In genomic region chr15:12834231-12834630, GRCm38 (mm10) we compare ENCODE assay signal across 26 mouse cellular contexts. TPM values are rescaled to one million over a fixed set of nuclear protein-coding genes. Genes with fewer than 3 reads are reported as not detected.
A peak's percentile ranks its signal among the peaks of the same experiment; 100 is the strongest.
DNase-seq lines count a peak whose midpoint lies in the region; ATAC-seq lines count a peak whose summit lies in the region.
"Had no signal": no experiment of that assay in that cellular context is flagged by ENCODE, and none has a peak within 500 bp of the region (broad histone marks: within the 10 kb centered on the region; RNA-seq: fewer than 3 reads in every experiment).

No protein-coding gene starts in this region.

- peaks cover 8% of the 10 kb centered on the region for H3K36me3 ChIP-seq in embryonic facial prominence, embryonic 11.5 days (replicated peaks; ENCODE audit: control insufficient read depth, insufficient read depth, low read depth, low read length)
- peaks cover 89% of the 10 kb centered on the region for H3K36me3 ChIP-seq in embryonic facial prominence, embryonic 10.5 days (replicated peaks)
- peaks cover 46% of the 10 kb centered on the region for H3K36me3 ChIP-seq in hindbrain, embryonic 16.5 days (ENCODE audit: control insufficient read depth, insufficient read depth, low read length)
- H3K36me3 ChIP-seq in hindbrain, embryonic 14.5 days (replicated peaks; ENCODE audit: control insufficient read depth, insufficient read depth): peaks cover 76% of the 10 kb centered on the region
- peaks cover 43% of the 10 kb centered on the region for H3K36me3 ChIP-seq in midbrain, embryonic 15.5 days (replicated peaks)
- peaks cover 69% of the 10 kb centered on the region for H3K36me3 ChIP-seq in midbrain, embryonic 14.5 days (ENCODE audit: control insufficient read depth, insufficient read depth, low read length)
- H3K36me3 ChIP-seq in ES-E14 (ENCODE audit: control insufficient read depth, insufficient read depth, low read length, poor library complexity, severe bottlenecking): peaks cover 43% of the 10 kb centered on the region

- no peaks in the 10 kb centered on the region for H3K4me1 ChIP-seq in embryonic facial prominence, embryonic 11.5 days (ENCODE audit: control insufficient read depth, insufficient read depth, low read length)
- H3K4me1 ChIP-seq in embryonic facial prominence, embryonic 10.5 days: no peaks in the 10 kb centered on the region
- no peaks in the 10 kb centered on the region for H3K4me1 ChIP-seq in hindbrain, embryonic 16.5 days (ENCODE audit: control insufficient read depth, insufficient read depth, low read depth, low read length)
- no peaks in the 10 kb centered on the region for H3K4me1 ChIP-seq in hindbrain, embryonic 14.5 days (replicated peaks; ENCODE audit: control insufficient read depth, insufficient read depth, low read length)
- no peaks in the 10 kb centered on the region for H3K4me1 ChIP-seq in midbrain, embryonic 15.5 days
- no peaks in the 10 kb centered on the region for H3K4me1 ChIP-seq in midbrain, embryonic 14.5 days (ENCODE audit: control insufficient read depth, insufficient read depth, low read length)
- H3K4me1 ChIP-seq in ES-E14 (ENCODE audit: control insufficient read depth in 2 of 2, insufficient read depth in 2 of 2, low read length in 2 of 2, poor library complexity in 1 of 2): no peaks in the 10 kb centered on the region; a peak in 1 of 4 replicates
- H3K4me1 ChIP-seq: embryonic facial prominence, embryonic 15.5 days; heart, embryonic 10.5 days; heart, embryonic 15.5 days had no signal

- in situ Hi-C loops in ES-E14 (cut with MboI; ENCODE audit: low sequenced_read_pairs in 2 of 2, unreplicated experiment in 2 of 2): no loop called here

- H3K9me3 ChIP-seq in embryonic facial prominence, embryonic 11.5 days (replicated peaks; ENCODE audit: control insufficient read depth, low read length): no peaks in the 10 kb centered on the region
- no peaks in the 10 kb centered on the region for H3K9me3 ChIP-seq in embryonic facial prominence, embryonic 10.5 days
- no peaks in the 10 kb centered on the region for H3K9me3 ChIP-seq in hindbrain, embryonic 16.5 days (ENCODE audit: control insufficient read depth, low read length)
- no peaks in the 10 kb centered on the region for H3K9me3 ChIP-seq in hindbrain, embryonic 14.5 days (ENCODE audit: control insufficient read depth, low read length)
- H3K9me3 ChIP-seq in midbrain, embryonic 15.5 days: no peaks in the 10 kb centered on the region
- no peaks in the 10 kb centered on the region for H3K9me3 ChIP-seq in midbrain, embryonic 14.5 days (ENCODE audit: control insufficient read depth, low read length)
- H3K9me3 ChIP-seq in ES-E14 (ENCODE audit: control insufficient read depth, insufficient read depth, low read depth, low read length): no peaks in the 10 kb centered on the region
- H3K9me3 ChIP-seq: embryonic facial prominence, embryonic 15.5 days; heart, embryonic 10.5 days; heart, embryonic 15.5 days; liver, embryonic 15.5 days had no signal

- no peak for DNase-seq in embryonic facial prominence, embryonic 11.5 days (ENCODE audit: low spot score)
- no peak for DNase-seq in embryonic facial prominence, embryonic 10.5 days (ENCODE audit: low spot score)
- DNase-seq in hindbrain, embryonic 14.5 days (ENCODE audit: low spot score): no peak
- DNase-seq in midbrain, embryonic 14.5 days: no peak
- no peak for DNase-seq in ES-E14 (ENCODE audit: low read depth, low spot score)
- no peak for DNase-seq in gastrocnemius, postnatal 25 days
- DNase-seq: adrenal gland, postnatal 14 days; cerebellum, adult 11-12 months; cerebellum, adult 9-11 months; gastrocnemius, postnatal 10 days; heart, postnatal 36 days; kidney, adult 11 months; kidney, postnatal 14 days; layer of hippocampus, adult 9-11 months; lung, embryonic 14.5 days; lung, postnatal 14 days; right cerebral cortex, postnatal 4 days; thymus, adult 2 months; thymus, postnatal 36 days had no signal

- WGBS in embryonic facial prominence, embryonic 11.5 days: 93% methylated on average over 24 of the region's 24 CpGs
- WGBS in embryonic facial prominence, embryonic 10.5 days: 94% methylated on average over 24 of the region's 24 CpGs
- 95% methylated on average over 24 of the region's 24 CpGs for WGBS in hindbrain, embryonic 16.5 days
- 97% methylated on average over 24 of the region's 24 CpGs for WGBS in hindbrain, embryonic 14.5 days
- 95% methylated on average over 24 of the region's 24 CpGs for WGBS in midbrain, embryonic 15.5 days
- WGBS in midbrain, embryonic 14.5 days: 96% methylated on average over 24 of the region's 24 CpGs

- no peak overlapping the region for H3K4me2 ChIP-seq in embryonic facial prominence, embryonic 11.5 days (ENCODE audit: low read depth, low read length)
- H3K4me2 ChIP-seq in hindbrain, embryonic 16.5 days (ENCODE audit: low read length): no peak overlapping the region
- no peak overlapping the region for H3K4me2 ChIP-seq in hindbrain, embryonic 14.5 days (replicated peaks)
- H3K4me2 ChIP-seq in midbrain, embryonic 15.5 days: no peak overlapping the region
- H3K4me2 ChIP-seq in midbrain, embryonic 14.5 days (ENCODE audit: low read length): no peak overlapping the region
- H3K4me2 ChIP-seq: embryonic facial prominence, embryonic 15.5 days; heart, embryonic 15.5 days; liver, embryonic 15.5 days; lung, embryonic 14.5 days had no signal

- H3K27me3 ChIP-seq in embryonic facial prominence, embryonic 11.5 days (ENCODE audit: control insufficient read depth, insufficient read depth, low read length): no peaks in the 10 kb centered on the region
- H3K27me3 ChIP-seq in embryonic facial prominence, embryonic 10.5 days (replicated peaks; ENCODE audit: low read depth, poor library complexity, severe bottlenecking): no peaks in the 10 kb centered on the region
- H3K27me3 ChIP-seq in hindbrain, embryonic 16.5 days (replicated peaks; ENCODE audit: control insufficient read depth, insufficient read depth, low read length): no peaks in the 10 kb centered on the region
- no peaks in the 10 kb centered on the region for H3K27me3 ChIP-seq in hindbrain, embryonic 14.5 days (ENCODE audit: control insufficient read depth, insufficient read depth, low read length)
- H3K27me3 ChIP-seq in midbrain, embryonic 15.5 days (replicated peaks): no peaks in the 10 kb centered on the region
- no peaks in the 10 kb centered on the region for H3K27me3 ChIP-seq in midbrain, embryonic 14.5 days (ENCODE audit: control insufficient read depth, insufficient read depth, low read length)
- H3K27me3 ChIP-seq: embryonic facial prominence, embryonic 15.5 days; heart, embryonic 15.5 days; liver, embryonic 15.5 days had no signal

- H3K9ac ChIP-seq in embryonic facial prominence, embryonic 11.5 days (replicated peaks; ENCODE audit: low read length): no peak overlapping the region
- no peak overlapping the region for H3K9ac ChIP-seq in hindbrain, embryonic 16.5 days (ENCODE audit: low read depth, low read length)
- H3K9ac ChIP-seq in hindbrain, embryonic 14.5 days: no peak overlapping the region
- H3K9ac ChIP-seq in midbrain, embryonic 15.5 days: no peak overlapping the region
- no peak overlapping the region for H3K9ac ChIP-seq in midbrain, embryonic 14.5 days (replicated peaks; ENCODE audit: low read length)
- peak overlapping the region; percentile 60 for H3K9ac ChIP-seq in ES-E14 (ENCODE audit: insufficient read depth, low read depth, low read length, poor library complexity, severe bottlenecking)
- H3K9ac ChIP-seq: embryonic facial prominence, embryonic 15.5 days; heart, embryonic 15.5 days; liver, embryonic 15.5 days; lung, embryonic 14.5 days had no signal

- 0 out of 2 replicates have a peak, but pooled peaks have one; percentile 23 for ATAC-seq in embryonic facial prominence, embryonic 11.5 days (replicated peaks; ENCODE audit: insufficient number of reproducible peaks, low FRiP score, low TSS enrichment, low read depth)
- ATAC-seq in hindbrain, embryonic 16.5 days: peak; percentile 61
- no peak for ATAC-seq in hindbrain, embryonic 14.5 days (ENCODE audit: low FRiP score)
- ATAC-seq in midbrain, embryonic 15.5 days (replicated peaks): 0 out of 2 replicates have a peak, but pooled peaks have one; percentile 20
- ATAC-seq in midbrain, embryonic 14.5 days (ENCODE audit: low FRiP score, low TSS enrichment): no peak
- ATAC-seq: forebrain, embryonic 16.5 days had no signal

- H3K27ac ChIP-seq in embryonic facial prominence, embryonic 11.5 days (replicated peaks; ENCODE audit: low read depth, low read length): no peak overlapping the region
- H3K27ac ChIP-seq in embryonic facial prominence, embryonic 10.5 days (replicated peaks): no peak overlapping the region
- no peak overlapping the region for H3K27ac ChIP-seq in hindbrain, embryonic 16.5 days (ENCODE audit: low read depth, low read length)
- no peak overlapping the region for H3K27ac ChIP-seq in hindbrain, embryonic 14.5 days
- H3K27ac ChIP-seq in midbrain, embryonic 15.5 days: no peak overlapping the region
- no peak overlapping the region for H3K27ac ChIP-seq in midbrain, embryonic 14.5 days (replicated peaks; ENCODE audit: low read depth, low read length)
- H3K27ac ChIP-seq in ES-E14 (ENCODE audit: insufficient read depth, low read depth, low read length, poor library complexity, severe bottlenecking): peak overlapping the region; percentile 5; the same call in 1 of the 2 replicates
- H3K27ac ChIP-seq: embryonic facial prominence, embryonic 15.5 days; heart, embryonic 10.5 days; heart, embryonic 15.5 days; liver, embryonic 15.5 days had no signal

- H3K4me3 ChIP-seq in embryonic facial prominence, embryonic 11.5 days (ENCODE audit: low read depth, low read length): no peak overlapping the region
- H3K4me3 ChIP-seq in embryonic facial prominence, embryonic 10.5 days: no peak overlapping the region
- H3K4me3 ChIP-seq in hindbrain, embryonic 16.5 days (ENCODE audit: low read length): no peak overlapping the region
- no peak overlapping the region for H3K4me3 ChIP-seq in hindbrain, embryonic 14.5 days (replicated peaks; ENCODE audit: low read length)
- H3K4me3 ChIP-seq in midbrain, embryonic 15.5 days: no peak overlapping the region
- H3K4me3 ChIP-seq in midbrain, embryonic 14.5 days (replicated peaks; ENCODE audit: low read depth, low read length): no peak overlapping the region
- H3K4me3 ChIP-seq in ES-E14 (ENCODE audit: insufficient read depth in 1 of 2, low read depth in 1 of 2, low read length in 2 of 2, poor library complexity in 1 of 2, severe bottlenecking in 1 of 2): peak overlapping the region; percentile 62 to 65
- H3K4me3 ChIP-seq: embryonic facial prominence, embryonic 15.5 days; heart, embryonic 10.5 days; heart, embryonic 15.5 days; liver, embryonic 15.5 days had no signal

RNA-seq across cellular contexts. Expression of gene Drosha, which starts 9.6 kb away (rescaled TPM):
- 76.8 and 79.0 TPM in 2 replicates for polyA plus RNA-seq in embryonic facial prominence, embryonic 11.5 days (2014; fragmentation: Nextera tagmentation; extraction: Ambion mirVana)
- polyA plus RNA-seq in embryonic facial prominence, embryonic 10.5 days (2016; fragmentation: Nextera tagmentation; extraction: Ambion mirVana): 82.0 and 86.2 TPM in 2 replicates
- 42.7 and 56.4 TPM in 2 replicates for polyA plus RNA-seq in hindbrain, embryonic 16.5 days (2015; fragmentation: Nextera tagmentation; extraction: Ambion mirVana)
- 53.6 and 61.6 TPM in 2 replicates for polyA plus RNA-seq in hindbrain, embryonic 14.5 days (2014; fragmentation: Nextera tagmentation; extraction: Ambion mirVana)
- polyA plus RNA-seq in midbrain, embryonic 15.5 days (2015; fragmentation: Nextera tagmentation; extraction: Ambion mirVana): 54.0 and 57.5 TPM in 2 replicates
- polyA plus RNA-seq in midbrain, embryonic 14.5 days (2014; fragmentation: Nextera tagmentation; extraction: Ambion mirVana): 45.7 and 63.2 TPM in 2 replicates
- 46.7 and 48.2 TPM in 2 replicates for total RNA-seq in ES-E14 (2012; rRNA removed)
- total RNA-seq in gastrocnemius, postnatal 25 days (2021): 10 to 100 TPM; 25.7 to 29.4 TPM

RNA-seq across cellular contexts. Expression of gene 6030458C11Rik, which starts 9.8 kb away (rescaled TPM):
- 22.2 and 25.5 TPM in 2 replicates for polyA plus RNA-seq in embryonic facial prominence, embryonic 11.5 days (2014; fragmentation: Nextera tagmentation; extraction: Ambion mirVana)
- 49.5 and 50.5 TPM in 2 replicates for polyA plus RNA-seq in embryonic facial prominence, embryonic 10.5 days (2016; fragmentation: Nextera tagmentation; extraction: Ambion mirVana)
- 28.8 and 33.7 TPM in 2 replicates for polyA plus RNA-seq in hindbrain, embryonic 16.5 days (2015; fragmentation: Nextera tagmentation; extraction: Ambion mirVana)
- 20.1 and 29.3 TPM in 2 replicates for polyA plus RNA-seq in hindbrain, embryonic 14.5 days (2014; fragmentation: Nextera tagmentation; extraction: Ambion mirVana)
- 33.8 and 37.0 TPM in 2 replicates for polyA plus RNA-seq in midbrain, embryonic 15.5 days (2015; fragmentation: Nextera tagmentation; extraction: Ambion mirVana)
- 24.1 and 25.7 TPM in 2 replicates for polyA plus RNA-seq in midbrain, embryonic 14.5 days (2014; fragmentation: Nextera tagmentation; extraction: Ambion mirVana)
- 26.4 and 27.5 TPM in 2 replicates for total RNA-seq in ES-E14 (2012; rRNA removed)
- total RNA-seq in gastrocnemius, postnatal 25 days (2021): 10 to 100 TPM; 18.3 to 20.0 TPM

Comparison
In these comparisons a context has a peak if more than half of its experiments do, and no peak if none do; other contexts are left out.
1. ATAC-seq: peak in embryonic facial prominence, embryonic 11.5 days (single experiment), hindbrain, embryonic 16.5 days (single experiment) and midbrain, embryonic 15.5 days (single experiment); none in hindbrain, embryonic 14.5 days (single experiment) and midbrain, embryonic 14.5 days (single experiment).
2. H3K4me3 ChIP-seq: peak in ES-E14 (2 of 2); none in embryonic facial prominence, embryonic 11.5 days (single experiment), embryonic facial prominence, embryonic 10.5 days (single experiment), hindbrain, embryonic 16.5 days (single experiment), hindbrain, embryonic 14.5 days (single experiment), midbrain, embryonic 15.5 days (single experiment) and midbrain, embryonic 14.5 days (single experiment).